Mouse (Mus musculus) cerebellum, adult 2 months (tissue): ENCODE data around the gene Acta1.

Experiments
- CTCF ChIP-seq: fragments of 200-500 bp; IDR thresholded peaks from 2 replicates; pipeline ENCODE4 v1.5.1; 2011; ENCODE audit warnings: low read depth, mild to moderate bottlenecking, control low read depth, low read length, moderate library complexity, borderline replicate concordance; ENCODE audit not compliant: insufficient read depth
- POLR2A ChIP-seq: fragments of 200-500 bp; IDR thresholded peaks from 2 replicates; pipeline ENCODE4 v1.6.1; 2011; ENCODE audit warnings: low read length, control low read depth, borderline replicate concordance; ENCODE audit not compliant: insufficient read depth

DNA sequence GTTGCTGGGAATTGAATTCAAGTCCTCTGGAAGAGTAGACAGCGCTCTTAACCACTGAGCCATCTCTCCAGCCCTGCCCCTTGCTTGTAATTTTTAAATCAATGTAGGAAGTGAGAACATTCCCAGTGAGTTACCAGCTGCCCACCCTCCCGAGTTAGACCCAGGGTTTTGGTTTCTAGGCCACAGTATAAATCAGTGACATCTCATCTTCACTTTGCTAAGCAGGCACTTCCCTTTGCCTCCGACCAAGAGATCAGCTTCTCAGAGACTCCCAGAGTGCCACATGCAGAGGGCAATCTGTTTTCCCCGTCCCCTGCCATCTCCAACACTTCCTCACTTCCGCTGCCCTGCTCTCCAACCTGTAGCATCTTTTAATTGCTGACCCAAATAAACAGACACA lies 4.0 kb upstream of the Acta1 start:
- TF ChIP-seq CTCF (peak; percentile 30; the same call in 1 of the 2 replicates), POLR2A (no peak)
